Mouse (Mus musculus) ES-Bruce4 (cell line): ENCODE measurements around the gene Clic5. TPM values are rescaled to one million over a fixed set of nuclear protein-coding genes. Genes with fewer than 3 reads are reported as not detected.

Experiments used
- H3K27ac ChIP-seq: 2 replicates; pipeline ENCODE4 v1.5.1; 2012; ENCODE audit warnings: low read length, inconsistent platforms; ENCODE audit not compliant: insufficient read depth
- H3K27me3 ChIP-seq: 2 replicates; pipeline ENCODE4 v1.6.1; 2012; ENCODE audit warnings: mild to moderate bottlenecking, low read length, inconsistent platforms; ENCODE audit not compliant: control insufficient read depth, poor library complexity, insufficient read depth, severe bottlenecking
- H3K36me3 ChIP-seq: 2 replicates; pipeline ENCODE4 v1.6.1; 2012; ENCODE audit warnings: inconsistent platforms, mild to moderate bottlenecking, low read length, moderate library complexity; ENCODE audit not compliant: control insufficient read depth, poor library complexity, insufficient read depth, severe bottlenecking
- H3K4me1 ChIP-seq: one replicate; pipeline ENCODE4 v1.8.1; 2011; ENCODE audit warnings: low read length; ENCODE audit not compliant: control insufficient read depth, insufficient read depth
- H3K4me3 ChIP-seq: 2 replicates; pipeline ENCODE4 v1.5.1; 2011; ENCODE audit warnings: low read depth, mild to moderate bottlenecking, low read length
- H3K9ac ChIP-seq: 2 replicates; pipeline ENCODE4 v1.6.1; 2012; ENCODE audit warnings: low read depth, mild to moderate bottlenecking, inconsistent platforms; ENCODE audit not compliant: poor library complexity, severe bottlenecking
- H3K9me3 ChIP-seq: replicated peaks from 2 replicates; pipeline ENCODE4 v1.6.1; 2012; ENCODE audit warnings: mild to moderate bottlenecking, low read length, inconsistent platforms; ENCODE audit not compliant: control insufficient read depth, poor library complexity, insufficient read depth, severe bottlenecking
- CTCF ChIP-seq: IDR thresholded peaks from one replicate; pipeline ENCODE4 v1.8.1; 2011; ENCODE audit warnings: low read depth, low read length
- EP300 ChIP-seq: IDR thresholded peaks from 2 replicates; pipeline ENCODE4 v1.6.1; 2011; ENCODE audit warnings: low read depth, low read length; ENCODE audit not compliant: insufficient read depth
- POLR2A ChIP-seq: IDR thresholded peaks from one replicate; pipeline ENCODE4 v1.8.1; 2011; ENCODE audit warnings: low read length; ENCODE audit not compliant: insufficient read depth
- polyA plus RNA-seq: library from polyadenylated mRNA; stranded (reverse); fragments of >200 nt; gene quantifications from 2 replicates; pipeline ENCODE4 v1.2.4, GENCODE M21; 2011; ENCODE audit warnings: low read depth; ENCODE audit not compliant: missing spikeins, insufficient read depth, insufficient read length

Clic5 gene
- polyA plus RNA-seq, 1 experiment: 6.0 TPM

GRCm38 (mm10) chr17:44169676-44170075 lies 18.7 kb upstream of the Clic5 start:
- Histone ChIP-seq H3K9me3 (no peaks in the 10 kb centered on the region), H3K27me3 (no peaks in the 10 kb centered on the region), H3K4me1 (no peaks in the 10 kb centered on the region), H3K36me3 (no peaks in the 10 kb centered on the region), H3K9ac (no peak overlapping the region), H3K4me3 (no peak overlapping the region), H3K27ac (no peak overlapping the region)
- TF ChIP-seq CTCF (no peak), POLR2A (no peak), EP300 (no peak)

GRCm38 (mm10) chr17:44170316-44170715 lies 18.1 kb upstream of the Clic5 start:
- no peak for TF ChIP-seq CTCF
- no peak for TF ChIP-seq EP300
- TF ChIP-seq POLR2A: no peak
- no peaks in the 10 kb centered on the region for H3K27me3 ChIP-seq

DNA sequence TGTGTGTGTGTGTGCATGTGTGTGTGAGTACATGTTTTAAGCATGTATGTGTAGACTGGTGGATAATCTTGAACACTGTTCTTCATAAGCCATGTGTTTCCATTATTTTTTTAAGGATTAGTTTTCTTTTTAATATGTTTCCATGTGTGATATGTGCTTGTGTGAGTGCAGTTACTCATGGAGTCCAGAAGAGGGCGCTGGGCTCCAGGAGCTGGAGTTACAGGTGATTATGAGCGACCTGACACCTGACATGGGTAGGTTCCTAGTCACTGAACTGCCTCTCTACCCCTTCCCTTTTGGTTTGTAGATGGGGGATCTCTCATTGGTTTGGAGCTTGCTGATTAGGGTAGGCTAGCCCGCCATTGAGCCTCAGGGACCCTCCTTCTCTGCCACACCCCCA lies 16.5 kb upstream of the Clic5 start:
- H3K27me3 ChIP-seq: no peaks in the 10 kb centered on the region
- H3K9me3 ChIP-seq: no peaks in the 10 kb centered on the region
- no peak overlapping the region for H3K27ac ChIP-seq
- TF ChIP-seq EP300 (no peak), CTCF (peak; percentile 27), POLR2A (no peak)
- H3K4me3 ChIP-seq: no peak overlapping the region
- H3K4me1 ChIP-seq: no peaks in the 10 kb centered on the region
- H3K36me3 ChIP-seq: no peaks in the 10 kb centered on the region
- H3K9ac ChIP-seq: no peak overlapping the region

More at GRCm38 (mm10) chr17:44170316-44170715, 18.1 kb upstream of the Clic5 start:
- H3K9ac ChIP-seq: no peak overlapping the region
- no peak overlapping the region for H3K4me3 ChIP-seq
- no peaks in the 10 kb centered on the region for H3K9me3 ChIP-seq
- no peak overlapping the region for H3K27ac ChIP-seq
- H3K4me1 ChIP-seq: no peaks in the 10 kb centered on the region
- H3K36me3 ChIP-seq: no peaks in the 10 kb centered on the region

GRCm38 (mm10) chr17:44173341-44173740 lies 15.0 kb upstream of the Clic5 start:
- Histone ChIP-seq H3K9me3 (no peaks in the 10 kb centered on the region), H3K9ac (no peak overlapping the region), H3K27ac (no peak overlapping the region), H3K27me3 (no peaks in the 10 kb centered on the region), H3K36me3 (no peaks in the 10 kb centered on the region), H3K4me1 (no peaks in the 10 kb centered on the region), H3K4me3 (no peak overlapping the region)
- no peak for TF ChIP-seq EP300
- no peak for TF ChIP-seq CTCF
- TF ChIP-seq POLR2A: no peak

DNA sequence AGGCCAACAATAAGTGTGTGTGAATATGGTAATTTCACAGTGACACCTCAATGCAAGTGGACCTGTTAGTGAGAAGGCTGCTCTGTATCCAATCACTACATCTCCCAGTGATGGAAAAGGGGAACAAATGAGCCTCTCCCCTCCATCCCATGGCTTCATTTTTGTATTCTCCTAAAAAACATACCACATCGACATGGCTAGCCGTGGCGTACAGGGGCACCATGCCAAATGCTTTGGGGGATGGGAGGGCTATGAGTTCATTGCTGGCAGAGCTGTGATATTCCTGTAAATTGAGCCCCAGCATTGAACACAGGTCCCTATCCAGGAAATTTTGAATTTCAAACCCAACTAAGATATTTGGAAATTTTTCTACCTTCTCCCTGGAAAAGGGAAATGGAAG lies 11.1 kb upstream of the Clic5 start:
- no peaks in the 10 kb centered on the region for H3K27me3 ChIP-seq
- no peak for TF ChIP-seq CTCF
- TF ChIP-seq POLR2A: no peak
- TF ChIP-seq EP300: no peak
- H3K9me3 ChIP-seq: no peaks in the 10 kb centered on the region; the same call in 1 of the 2 replicates
- H3K9ac ChIP-seq: no peak overlapping the region
- H3K4me3 ChIP-seq: no peak overlapping the region
- H3K36me3 ChIP-seq: no peaks in the 10 kb centered on the region
- no peaks in the 10 kb centered on the region for H3K4me1 ChIP-seq
- no peak overlapping the region for H3K27ac ChIP-seq

DNA sequence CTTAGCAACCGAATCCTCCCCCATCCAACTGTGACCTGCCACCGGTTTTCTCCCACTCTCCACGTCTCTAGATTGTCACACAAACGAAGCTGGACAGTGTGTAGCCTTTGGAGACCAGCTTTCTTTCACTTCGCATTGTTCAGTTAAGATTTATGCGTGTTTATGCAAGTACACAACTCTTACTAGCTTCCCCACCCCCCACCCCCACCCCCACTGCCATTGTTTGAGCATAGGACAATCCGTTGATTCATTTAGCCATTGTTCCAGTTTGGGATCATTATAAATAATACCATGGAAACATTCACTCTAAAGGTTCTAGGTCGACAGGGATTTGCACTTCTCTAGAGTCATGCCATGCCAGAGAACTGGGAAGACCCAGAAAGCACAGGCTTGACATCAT lies 7.0 kb upstream of the Clic5 start:
- H3K4me1 ChIP-seq: no peaks in the 10 kb centered on the region
- no peak overlapping the region for H3K4me3 ChIP-seq
- TF ChIP-seq EP300 (no peak), POLR2A (no peak), CTCF (no peak)
- no peak overlapping the region for H3K9ac ChIP-seq
- H3K27me3 ChIP-seq: no peaks in the 10 kb centered on the region
- no peak overlapping the region for H3K27ac ChIP-seq
- H3K9me3 ChIP-seq: no peaks in the 10 kb centered on the region; the same call in 1 of the 2 replicates
- H3K36me3 ChIP-seq: no peaks in the 10 kb centered on the region
